Mouse (Mus musculus): ENCODE data around the gene Shb. TPM values are rescaled to one million over a fixed set of nuclear protein-coding genes. Genes with fewer than 3 reads are reported as not detected.

Shb gene
- polyA plus RNA-seq, 1 experiment, result 11.4 TPM

GRCm38 (mm10) chr4:45434681-45435080 lies 97.6 kb downstream of the Shb start:
- no peak overlapping the region for H3K27ac ChIP-seq (ENCODE audit: insufficient read depth, low read length)
- H3K4me1 ChIP-seq (ENCODE audit: control insufficient read depth, insufficient read depth, low read length), result no peaks in the 10 kb centered on the region
- TF ChIP-seq POLR2A (IDR thresholded peaks at IDR 0.05; ENCODE audit: low read depth, low read length), result no peak
- TF ChIP-seq CTCF (IDR thresholded peaks at IDR 0.05; ENCODE audit: borderline replicate concordance, insufficient read depth, low read length), result no peak
- no peak overlapping the region for H3K4me3 ChIP-seq (ENCODE audit: insufficient read depth, low read length)

GRCm38 (mm10) chr4:45434071-45434470 lies 98.2 kb downstream of the Shb start:
- Histone ChIP-seq H3K4me3 (ENCODE audit: insufficient read depth, low read length) (no peak overlapping the region), H3K27ac (ENCODE audit: insufficient read depth, low read length) (no peak overlapping the region), H3K4me1 (ENCODE audit: control insufficient read depth, insufficient read depth, low read length) (no peaks in the 10 kb centered on the region)
- TF ChIP-seq POLR2A (IDR thresholded peaks at IDR 0.05; ENCODE audit: low read depth, low read length), result no peak
- no peak for TF ChIP-seq CTCF (IDR thresholded peaks at IDR 0.05; ENCODE audit: borderline replicate concordance, insufficient read depth, low read length)

GRCm38 (mm10) chr4:45431806-45432205 lies 100.5 kb downstream of the Shb start:
- Histone ChIP-seq H3K27ac (ENCODE audit: insufficient read depth, low read length) (no peak overlapping the region), H3K4me3 (ENCODE audit: insufficient read depth, low read length) (no peak overlapping the region), H3K4me1 (ENCODE audit: control insufficient read depth, insufficient read depth, low read length) (no peaks in the 10 kb centered on the region)
- TF ChIP-seq POLR2A (IDR thresholded peaks at IDR 0.05; ENCODE audit: low read depth, low read length), result no peak

- no peak overlapping the region for H3K4me3 ChIP-seq (ENCODE audit: insufficient read depth, low read length)
- H3K27ac ChIP-seq (ENCODE audit: insufficient read depth, low read length), result no peak overlapping the region
- TF ChIP-seq POLR2A (IDR thresholded peaks at IDR 0.05; ENCODE audit: low read depth, low read length) (no peak), CTCF (IDR thresholded peaks at IDR 0.05; ENCODE audit: borderline replicate concordance, insufficient read depth, low read length) (no peak)
- H3K4me1 ChIP-seq (ENCODE audit: control insufficient read depth, insufficient read depth, low read length), result no peaks in the 10 kb centered on the region
Measured at GRCm38 (mm10) chr4:45431316-45431715, 101.0 kb downstream of the Shb start.

GRCm38 (mm10) chr4:45429451-45429850 lies 102.8 kb downstream of the Shb start:
- Histone ChIP-seq H3K4me3 (ENCODE audit: insufficient read depth, low read length) (no peak overlapping the region), H3K27ac (ENCODE audit: insufficient read depth, low read length) (no peak overlapping the region), H3K4me1 (ENCODE audit: control insufficient read depth, insufficient read depth, low read length) (no peaks in the 10 kb centered on the region)
- no peak for TF ChIP-seq POLR2A (IDR thresholded peaks at IDR 0.05; ENCODE audit: low read depth, low read length)
- TF ChIP-seq CTCF (IDR thresholded peaks at IDR 0.05; ENCODE audit: borderline replicate concordance, insufficient read depth, low read length), result no peak

- no peaks in the 10 kb centered on the region for H3K4me1 ChIP-seq (ENCODE audit: control insufficient read depth, insufficient read depth, low read length)
- TF ChIP-seq CTCF (IDR thresholded peaks at IDR 0.05; ENCODE audit: borderline replicate concordance, insufficient read depth, low read length) (no peak), POLR2A (IDR thresholded peaks at IDR 0.05; ENCODE audit: low read depth, low read length) (no peak)
- no peak overlapping the region for H3K4me3 ChIP-seq (ENCODE audit: insufficient read depth, low read length)
- H3K27ac ChIP-seq (ENCODE audit: insufficient read depth, low read length), result no peak overlapping the region
Measured at GRCm38 (mm10) chr4:45426724-45427457, 105.4 kb downstream of the Shb start.

DNA sequence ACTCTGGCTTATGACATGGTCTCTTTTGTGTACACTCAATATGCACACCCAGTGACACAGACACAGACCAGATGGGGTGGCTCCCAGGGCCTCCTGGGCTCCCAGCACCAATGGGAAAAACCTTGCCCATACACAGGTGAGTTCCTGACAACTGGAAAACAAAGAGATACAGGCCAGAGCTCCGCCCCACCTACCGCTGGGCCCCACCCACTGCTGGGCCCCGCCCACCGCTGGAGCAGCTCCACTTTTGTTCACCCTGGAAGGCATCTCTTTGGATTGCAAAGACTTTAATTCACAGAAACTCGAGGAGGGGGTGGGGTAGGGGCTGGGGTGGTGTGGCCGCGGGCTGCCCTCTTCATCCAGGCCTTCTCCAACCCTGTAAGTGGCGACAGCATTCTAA lies 108.9 kb downstream of the Shb start:
- Histone ChIP-seq H3K4me3 (ENCODE audit: insufficient read depth, low read length) (no peak overlapping the region), H3K27ac (ENCODE audit: insufficient read depth, low read length) (no peak overlapping the region), H3K4me1 (ENCODE audit: control insufficient read depth, insufficient read depth, low read length) (no peaks in the 10 kb centered on the region)
- TF ChIP-seq POLR2A (IDR thresholded peaks at IDR 0.05; ENCODE audit: low read depth, low read length), result no peak
- TF ChIP-seq CTCF (IDR thresholded peaks at IDR 0.05; ENCODE audit: borderline replicate concordance, insufficient read depth, low read length), result no peak

GRCm38 (mm10) chr4:45422640-45423039 lies 109.6 kb downstream of the Shb start:
- no peak for TF ChIP-seq CTCF (IDR thresholded peaks at IDR 0.05; ENCODE audit: borderline replicate concordance, insufficient read depth, low read length)
- no peaks in the 10 kb centered on the region for H3K4me1 ChIP-seq (ENCODE audit: control insufficient read depth, insufficient read depth, low read length)
- H3K27ac ChIP-seq (ENCODE audit: insufficient read depth, low read length), result no peak overlapping the region
- no peak overlapping the region for H3K4me3 ChIP-seq (ENCODE audit: insufficient read depth, low read length)

DNA sequence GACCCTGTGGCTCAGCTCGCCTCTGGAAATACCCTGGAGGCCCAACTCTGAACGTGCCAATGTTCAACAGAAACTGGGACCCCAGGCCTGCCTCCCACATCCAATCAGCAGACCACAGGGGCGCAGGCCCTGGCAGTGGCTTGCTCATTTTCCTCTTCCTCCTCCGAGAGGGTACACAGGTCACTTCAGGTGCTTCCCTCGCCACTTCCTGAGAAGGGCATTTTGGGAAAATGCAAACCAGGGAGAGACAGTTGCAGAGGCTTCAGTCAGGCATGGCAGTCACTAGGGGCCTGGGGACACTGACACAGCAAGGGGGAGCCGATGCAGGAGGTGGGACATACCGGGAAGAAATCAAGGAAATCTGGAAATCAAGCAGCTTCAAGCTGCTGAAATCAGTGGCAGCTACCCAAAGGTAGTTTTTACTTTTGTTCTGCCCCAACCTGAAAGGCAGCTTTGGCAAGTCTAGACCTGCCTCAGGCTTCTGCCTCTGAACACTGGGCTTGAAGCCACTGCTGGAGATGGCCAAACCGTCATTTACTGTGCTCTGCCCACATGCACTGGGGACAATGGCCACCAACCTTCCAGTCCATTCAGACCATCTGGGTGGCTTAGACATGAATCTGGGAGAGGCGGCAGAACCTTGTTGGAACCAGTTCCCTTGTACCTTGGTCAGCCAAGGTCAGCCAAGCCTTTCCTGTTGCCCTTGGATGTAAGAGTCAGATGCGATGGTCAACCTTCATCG lies 110.6 kb downstream of the Shb start:
- TF ChIP-seq CTCF (IDR thresholded peaks at IDR 0.05; ENCODE audit: borderline replicate concordance, insufficient read depth, low read length) (no peak), POLR2A (IDR thresholded peaks at IDR 0.05; ENCODE audit: low read depth, low read length) (no peak)
- H3K27ac ChIP-seq (ENCODE audit: insufficient read depth, low read length), result no peak overlapping the region
- no peak overlapping the region for H3K4me3 ChIP-seq (ENCODE audit: insufficient read depth, low read length)
- no peaks in the 10 kb centered on the region for H3K4me1 ChIP-seq (ENCODE audit: control insufficient read depth, insufficient read depth, low read length)

DNA sequence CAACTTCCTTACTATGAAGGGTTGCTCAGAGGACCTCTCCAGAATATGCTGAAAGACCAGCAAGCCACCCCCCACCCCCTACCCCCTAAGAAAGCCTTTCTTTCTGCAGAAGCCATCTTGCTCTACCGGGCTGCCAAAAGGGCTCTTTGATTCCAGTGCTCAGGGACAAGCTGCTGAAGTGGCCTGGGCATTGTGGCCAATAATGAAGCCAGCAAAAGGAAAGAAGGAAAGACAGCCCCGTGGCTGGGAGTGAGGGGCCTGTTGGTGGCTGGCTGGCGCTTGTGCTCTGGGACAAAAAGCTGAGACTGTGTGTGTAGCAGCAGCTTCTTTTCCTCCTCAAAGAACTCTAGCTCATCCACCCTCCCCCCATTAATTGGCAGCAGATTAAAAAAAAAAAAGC lies 111.5 kb downstream of the Shb start:
- Histone ChIP-seq H3K27ac (ENCODE audit: insufficient read depth, low read length) (no peak overlapping the region), H3K4me3 (ENCODE audit: insufficient read depth, low read length) (no peak overlapping the region), H3K4me1 (ENCODE audit: control insufficient read depth, insufficient read depth, low read length) (no peaks in the 10 kb centered on the region)
- no peak for TF ChIP-seq POLR2A (IDR thresholded peaks at IDR 0.05; ENCODE audit: low read depth, low read length)
- TF ChIP-seq CTCF (IDR thresholded peaks at IDR 0.05; ENCODE audit: borderline replicate concordance, insufficient read depth, low read length), result no peak

All from embryonic fibroblast, embryonic 13.5 days (primary cell).